Mouse (Mus musculus) stomach, postnatal 0 days (tissue): ENCODE results near the gene Treh.

ENCODE experiments used
- CTCF ChIP-seq: IDR thresholded peaks from 2 replicates; pipeline ENCODE4 v1.5.1; 2016; ENCODE audit warnings: antibody characterized with exemption, low read depth, mild to moderate bottlenecking, moderate library complexity
- EP300 ChIP-seq: optimal IDR thresholded peaks from 2 replicates; pipeline ENCODE3; 2016; ENCODE audit warnings: antibody characterized with exemption

GRCm38 (mm10) chr9:44647656-44648055 lies 25.4 kb upstream of the Treh start:
- no peak for TF ChIP-seq CTCF
- TF ChIP-seq EP300: no peak
